Mouse (Mus musculus) naive thymus-derived CD4-positive, alpha-beta T cell, adult 5 months (primary cell): Measurements from ENCODE around the gene 4930447F04Rik. TPM values are rescaled to one million over a fixed set of nuclear protein-coding genes. Genes with fewer than 3 reads are reported as not detected.

Experiments used
- polyA plus RNA-seq: library from polyadenylated mRNA; unstranded; fragments of 100-300 nt; shearing (Covaris generic); gene quantifications from one replicate; pipeline ENCODE4 v1.2.1, GENCODE M21; 2017

The 4930447F04Rik gene
- polyA plus RNA-seq = not detected

DNA sequence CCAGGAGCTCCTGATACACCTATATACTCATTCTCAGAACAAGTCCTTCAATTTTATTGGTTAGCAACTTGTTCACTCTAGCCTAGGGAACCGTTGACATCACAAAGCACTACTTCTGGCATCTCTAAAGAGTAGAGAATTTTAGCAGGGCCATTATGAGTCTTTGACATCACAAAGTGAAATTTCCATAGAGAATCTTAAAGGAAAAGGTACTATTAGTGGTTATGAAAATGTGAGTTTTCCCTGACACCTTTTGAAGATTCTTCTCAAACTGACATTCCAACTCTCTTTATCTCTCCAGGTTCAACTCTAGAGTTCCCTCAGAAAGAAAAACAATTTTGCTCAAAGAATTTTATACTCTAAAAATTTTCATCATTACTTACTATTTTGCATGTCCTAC lies at the start of gene 4930447F04Rik:
Gene 4930447F04Rik (minus strand): TSS at position 101 of the 400 bp plus-strand sequence.

